Mouse (Mus musculus) midbrain, postnatal 0 days (tissue): Measurements from ENCODE around the gene Btnl2. TPM values are rescaled to one million over a fixed set of nuclear protein-coding genes. Genes with fewer than 3 reads are reported as not detected.

Experiments
- ATAC-seq: fragments of 200-750 bp; cut with Nextera tagmentation; 2 replicates; pipeline ENCODE4 v1.8.0; 2017; ENCODE audit warnings: moderate number of reproducible peaks, mild to moderate bottlenecking, moderate TSS enrichment, moderate library complexity; ENCODE audit not compliant: low FRiP score
- DNase-seq: peaks from one replicate; pipeline ENCODE4 v3.0.0-alpha.2; 2015; ENCODE audit warnings: low spot score
- H3K27ac ChIP-seq: fragments of 300-500 bp; sonication (generic); 2 replicates; pipeline ENCODE4 v1.5.1; 2014; ENCODE audit warnings: low read depth, mild to moderate bottlenecking, low read length, mixed read lengths
- H3K27me3 ChIP-seq: fragments of 300-500 bp; sonication (generic); 2 replicates; pipeline ENCODE4 v1.6.1; 2014; ENCODE audit warnings: low read length, control low read depth, mixed read lengths; ENCODE audit not compliant: insufficient read depth
- H3K36me3 ChIP-seq: fragments of 300-500 bp; sonication (generic); 2 replicates; pipeline ENCODE4 v1.6.1; 2014; ENCODE audit warnings: low read length, control low read depth, mixed read lengths; ENCODE audit not compliant: insufficient read depth
- H3K4me1 ChIP-seq: fragments of 300-500 bp; sonication (generic); 2 replicates; pipeline ENCODE4 v1.6.1; 2014; ENCODE audit warnings: mild to moderate bottlenecking, control low read depth, antibody characterized with exemption, low read length, mixed read lengths; ENCODE audit not compliant: insufficient read depth
- H3K4me2 ChIP-seq: fragments of 300-500 bp; sonication (generic); 2 replicates; pipeline ENCODE4 v1.6.1; 2014; ENCODE audit warnings: low read depth, mild to moderate bottlenecking, low read length, mixed read lengths; ENCODE audit not compliant: poor library complexity, severe bottlenecking
- H3K4me3 ChIP-seq: fragments of 300-500 bp; sonication (generic); 2 replicates; pipeline ENCODE4 v1.5.1; 2014; ENCODE audit warnings: low read depth, mild to moderate bottlenecking, low read length, moderate library complexity
- H3K9ac ChIP-seq: fragments of 300-500 bp; sonication (generic); replicated peaks from 2 replicates; pipeline ENCODE4 v1.6.1; 2014; ENCODE audit warnings: mild to moderate bottlenecking, low read length, moderate library complexity, mixed read lengths; ENCODE audit not compliant: poor library complexity, severe bottlenecking
- H3K9me3 ChIP-seq: fragments of 300-500 bp; sonication (generic); 2 replicates; pipeline ENCODE4 v1.6.1; 2016; ENCODE audit warnings: low read length, control low read depth
- CTCF ChIP-seq: IDR thresholded peaks from 2 replicates; pipeline ENCODE4 v1.5.1; 2016; ENCODE audit warnings: antibody characterized with exemption, mild to moderate bottlenecking
- WGBS: fragments of 180-500 bp; shearing (Covaris S2); extraction: QIAGEN DNeasy Blood & Tissue Kit; methylation state at CpG from one replicate; pipeline ENCODE4 v1.1.7; 2014; 5-methylcytosine and 5-hydroxymethylcytosine counted together
- polyA plus RNA-seq: library from polyadenylated mRNA; unstranded; fragments of >200 nt; fragmentation: Nextera tagmentation; extraction: Ambion mirVana; gene quantifications from 2 replicates; pipeline ENCODE4 v1.2.1, GENCODE M21; 2015
- total RNA-seq: library from RNA; depleted of rRNA; stranded (reverse); fragments of >200 nt; gene quantifications from 2 replicates; pipeline ENCODE4 v1.2.3, GENCODE M21; 2014

Btnl2 gene
- total and polyA plus RNA-seq, 2 experiments from 2014 or later = not detected

- H3K9ac ChIP-seq = no peak overlapping the region
- H3K4me3 ChIP-seq = no peak overlapping the region
- no peaks in the 10 kb centered on the region for H3K27me3 ChIP-seq
- 44% methylated on average over 3 of the region's 3 CpGs for WGBS
- ATAC-seq = no peak
- H3K27ac ChIP-seq = no peak overlapping the region
- no peak for DNase-seq
- H3K4me1 ChIP-seq = no peaks in the 10 kb centered on the region
- no peaks in the 10 kb centered on the region for H3K36me3 ChIP-seq
- TF ChIP-seq CTCF = no peak
- no peaks in the 10 kb centered on the region for H3K9me3 ChIP-seq
- no peak overlapping the region for H3K4me2 ChIP-seq
Observed at GRCm38 (mm10) chr17:34340619-34341402, 13.8 kb upstream of the Btnl2 start.

GRCm38 (mm10) chr17:34344882-34345281, 9.7 kb upstream of the Btnl2 start:
- WGBS = 92% methylated on average over 4 of the region's 4 CpGs
- Histone ChIP-seq H3K4me3 (no peak overlapping the region), H3K27me3 (no peaks in the 10 kb centered on the region), H3K4me2 (no peak overlapping the region), H3K27ac (no peak overlapping the region), H3K9me3 (no peaks in the 10 kb centered on the region), H3K4me1 (no peaks in the 10 kb centered on the region), H3K9ac (no peak overlapping the region), H3K36me3 (no peaks in the 10 kb centered on the region)
- no peak for ATAC-seq
- no peak for DNase-seq
- no peak for TF ChIP-seq CTCF

GRCm38 (mm10) chr17:34345486-34345885, 9.1 kb upstream of the Btnl2 start:
- Histone ChIP-seq H3K4me3 (no peak overlapping the region), H3K27me3 (no peaks in the 10 kb centered on the region), H3K9ac (no peak overlapping the region), H3K9me3 (no peaks in the 10 kb centered on the region), H3K36me3 (no peaks in the 10 kb centered on the region), H3K4me1 (no peaks in the 10 kb centered on the region), H3K4me2 (no peak overlapping the region), H3K27ac (no peak overlapping the region)
- TF ChIP-seq CTCF = no peak
- DNase-seq = no peak
- no peak for ATAC-seq
- 89% methylated on average over 7 of the region's 7 CpGs for WGBS

GRCm38 (mm10) chr17:34346041-34346440, 8.6 kb upstream of the Btnl2 start:
- no peak overlapping the region for H3K4me3 ChIP-seq
- H3K36me3 ChIP-seq = no peaks in the 10 kb centered on the region
- TF ChIP-seq CTCF = no peak
- H3K4me1 ChIP-seq = no peaks in the 10 kb centered on the region
- H3K27ac ChIP-seq = no peak overlapping the region
- H3K9ac ChIP-seq = no peak overlapping the region
- no peaks in the 10 kb centered on the region for H3K27me3 ChIP-seq
- DNase-seq (no peak), ATAC-seq (no peak)
- H3K9me3 ChIP-seq = no peaks in the 10 kb centered on the region
- no peak overlapping the region for H3K4me2 ChIP-seq
- WGBS = 80% methylated on average over 3 of the region's 3 CpGs

- Histone ChIP-seq H3K27me3 (no peaks in the 10 kb centered on the region), H3K9me3 (no peaks in the 10 kb centered on the region), H3K9ac (no peak overlapping the region), H3K27ac (no peak overlapping the region), H3K4me1 (no peaks in the 10 kb centered on the region), H3K4me3 (no peak overlapping the region), H3K36me3 (no peaks in the 10 kb centered on the region), H3K4me2 (no peak overlapping the region)
- TF ChIP-seq CTCF = no peak
- WGBS = 71% methylated on average over 6 of the region's 6 CpGs
- ATAC-seq (no peak), DNase-seq (peak; percentile 66)
Observed at GRCm38 (mm10) chr17:34347606-34348308, 6.9 kb upstream of the Btnl2 start.

- Histone ChIP-seq H3K9me3 (no peaks in the 10 kb centered on the region), H3K9ac (no peak overlapping the region), H3K4me1 (no peaks in the 10 kb centered on the region), H3K27ac (no peak overlapping the region), H3K27me3 (no peaks in the 10 kb centered on the region), H3K4me3 (no peak overlapping the region), H3K36me3 (no peaks in the 10 kb centered on the region), H3K4me2 (no peak overlapping the region)
- ATAC-seq (no peak), DNase-seq (peak; percentile 81)
- TF ChIP-seq CTCF = peak; percentile 94
- WGBS = 3% methylated on average over 4 of the region's 4 CpGs
Observed at GRCm38 (mm10) chr17:34349429-34349828, 5.2 kb upstream of the Btnl2 start.
